Mouse (Mus musculus): Measurements from ENCODE around the gene Spata3.

DNA sequence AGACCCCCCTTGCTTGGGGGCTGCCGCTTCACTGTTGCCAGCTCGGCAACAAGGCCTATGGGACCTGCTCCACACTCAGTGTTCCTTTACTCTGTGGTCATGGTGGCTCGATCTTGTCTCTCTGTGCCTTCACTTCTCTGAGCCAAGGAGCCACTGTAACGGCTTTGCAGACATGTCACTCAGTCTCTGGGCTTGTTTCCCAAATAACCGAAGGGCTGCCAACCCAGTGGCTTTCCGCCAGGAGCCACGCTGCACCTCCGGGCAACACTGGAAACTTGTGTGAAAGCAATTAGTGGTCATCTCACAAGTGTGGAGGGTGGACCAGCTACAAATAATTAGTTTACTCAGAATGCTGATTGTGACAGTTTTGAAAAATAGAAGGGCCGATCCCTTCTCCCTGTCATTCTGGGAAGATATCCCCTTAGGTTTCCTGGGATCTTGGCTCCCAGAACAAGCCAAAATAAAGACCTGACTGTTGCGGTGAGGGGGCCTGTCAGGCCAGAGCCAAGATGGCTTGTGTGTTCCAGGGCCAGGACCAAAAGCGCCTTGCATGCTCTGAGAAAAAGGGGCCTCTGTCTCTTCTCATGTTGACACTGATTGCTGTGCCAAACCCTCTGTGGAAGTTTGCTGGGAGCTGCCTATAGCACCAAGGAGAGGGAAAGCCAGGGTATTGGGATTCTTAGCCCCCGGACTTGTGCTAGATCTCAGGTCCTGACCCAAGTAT lies 36.7 kb downstream of the Spata3 start:
- TF ChIP-seq CTCF (IDR thresholded peaks at IDR 0.05) (no peak), EP300 (IDR thresholded peaks at IDR 0.05) (no peak)
